Comparison of ENCODE assay signal across 8 mouse cellular contexts in the genomic region with DNA sequence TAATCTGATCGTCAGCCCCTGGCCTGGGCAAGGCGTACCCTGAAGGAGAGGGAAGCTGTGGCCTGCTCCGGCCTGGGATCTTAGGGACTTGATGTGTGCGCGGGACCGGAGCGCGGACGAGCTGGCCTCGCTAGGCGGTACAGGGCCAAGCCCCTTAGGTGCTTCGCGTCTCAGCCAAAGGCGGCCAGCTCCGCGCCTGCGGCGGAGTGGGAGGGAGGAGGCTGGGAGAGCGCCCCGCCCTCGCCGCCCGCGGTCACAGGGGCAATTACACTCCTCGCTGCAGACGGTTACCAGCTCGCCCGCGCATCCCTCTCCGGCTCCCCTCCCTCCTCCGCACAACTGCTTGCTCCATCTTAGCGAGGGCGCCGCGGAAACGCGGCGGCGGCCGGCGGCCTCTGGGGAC.
A peak's percentile ranks its signal among the peaks of the same experiment; 100 is the strongest.
DNase-seq lines count a peak whose midpoint lies in the region; ATAC-seq and TF ChIP-seq lines count a peak whose summit lies in the region.

No protein-coding gene starts in this region.

- intact Hi-C loops in gastrocnemius, postnatal 36 days (cut with DNase I): no loop called here

- H3K9ac ChIP-seq in intestine, embryonic 14.5 days (ENCODE audit: low read length): peak overlapping the region; percentile 27
- H3K9ac ChIP-seq in liver, embryonic 12.5 days: peak overlapping the region; percentile 72

- peaks cover 15% of the 10 kb centered on the region; the same call in 1 of the 2 replicates for H3K4me1 ChIP-seq in intestine, embryonic 14.5 days (replicated peaks; ENCODE audit: control insufficient read depth, insufficient read depth, low read length)
- peaks cover 96% of the 10 kb centered on the region for H3K4me1 ChIP-seq in liver, embryonic 12.5 days

- DNase-seq in layer of hippocampus, adult 2 months (ENCODE audit: low spot score in 2 of 2): peak in 1 of 2 experiments; percentile 36
- no peak for DNase-seq in layer of hippocampus, postnatal 25 days (ENCODE audit: extremely low spot score in 1 of 2, low spot score in 1 of 2)
- DNase-seq in gastrocnemius, postnatal 36 days: peak; percentile 46 to 58
- no peak for DNase-seq in intestine, embryonic 14.5 days (ENCODE audit: low spot score)
- DNase-seq in naive thymus-derived CD4-positive, alpha-beta T cell, adult 2 months (ENCODE audit: low read depth): peak; percentile 81
- DNase-seq in spleen, postnatal 4 days (ENCODE audit: low spot score in 2 of 2): peak; percentile 82 to 88

- TF ChIP-seq CTCF in layer of hippocampus, adult 2 months (conservative IDR thresholded peaks at IDR 0.05): peak; percentile 32; the same call in 1 of the 2 replicates

- H3K27ac ChIP-seq in layer of hippocampus, adult 2 months: no peak overlapping the region
- no peak overlapping the region for H3K27ac ChIP-seq in intestine, embryonic 14.5 days (ENCODE audit: low read depth)
- peak overlapping the region; percentile 89 for H3K27ac ChIP-seq in liver, embryonic 12.5 days

- peak overlapping the region; percentile 53 for H3K4me2 ChIP-seq in intestine, embryonic 14.5 days (ENCODE audit: low read length)
- H3K4me2 ChIP-seq in liver, embryonic 12.5 days: peak overlapping the region; percentile 76

- WGBS in intestine, embryonic 14.5 days: 8% methylated on average over 14 of the region's 41 CpGs
- 1% methylated on average over 26 of the region's 41 CpGs for WGBS in liver, embryonic 12.5 days (ENCODE audit: insufficient replicate concordance)

- no peaks in the 10 kb centered on the region for H3K36me3 ChIP-seq in intestine, embryonic 14.5 days (ENCODE audit: control insufficient read depth, insufficient read depth, low read length)
- no peaks in the 10 kb centered on the region for H3K36me3 ChIP-seq in liver, embryonic 12.5 days

- peaks cover 32% of the 10 kb centered on the region; the same call in 1 of the 2 replicates for H3K27me3 ChIP-seq in intestine, embryonic 14.5 days (replicated peaks; ENCODE audit: control insufficient read depth, insufficient read depth, low read length)
- peaks cover 52% of the 10 kb centered on the region for H3K27me3 ChIP-seq in liver, embryonic 12.5 days (replicated peaks)

- H3K9me3 ChIP-seq in intestine, embryonic 14.5 days (ENCODE audit: control insufficient read depth, low read length): no peaks in the 10 kb centered on the region
- H3K9me3 ChIP-seq in liver, embryonic 12.5 days (replicated peaks): no peaks in the 10 kb centered on the region

- peak overlapping the region; percentile 47 for H3K4me3 ChIP-seq in layer of hippocampus, adult 2 months
- peak overlapping the region; percentile 20 for H3K4me3 ChIP-seq in intestine, embryonic 14.5 days (ENCODE audit: low read depth, low read length)
- H3K4me3 ChIP-seq in liver, embryonic 12.5 days: peak overlapping the region; percentile 50

- ATAC-seq in common myeloid progenitor, adult 5-6 weeks (replicated peaks; ENCODE audit: low read depth, poor library complexity, severe bottlenecking): peak; percentile 75
- ATAC-seq in intestine, embryonic 14.5 days (replicated peaks; ENCODE audit: low FRiP score, low TSS enrichment, low read depth): peak; percentile 84
- ATAC-seq in liver, embryonic 12.5 days: peak; percentile 85

Comparison
In these comparisons a context has a peak if more than half of its experiments do, and no peak if none do; other contexts are left out.
1. DNase-seq: peak in gastrocnemius, postnatal 36 days (2 of 2), naive thymus-derived CD4-positive, alpha-beta T cell, adult 2 months (single experiment) and spleen, postnatal 4 days (2 of 2); none in layer of hippocampus, postnatal 25 days (0 of 2) and intestine, embryonic 14.5 days (single experiment).
2. Peak in every context shown above with its lines, with median percentiles within 50 percentile points of each other: H3K4me3 ChIP-seq and ATAC-seq.